Mouse (Mus musculus): ENCODE measurements at regions not wholly inside any gene's neighbourhood (a gene's known extent, or its start where the extent isn't known, plus 50 kb on each side); places are given as distances from the start of the nearest gene placed in this dataset.

DNA sequence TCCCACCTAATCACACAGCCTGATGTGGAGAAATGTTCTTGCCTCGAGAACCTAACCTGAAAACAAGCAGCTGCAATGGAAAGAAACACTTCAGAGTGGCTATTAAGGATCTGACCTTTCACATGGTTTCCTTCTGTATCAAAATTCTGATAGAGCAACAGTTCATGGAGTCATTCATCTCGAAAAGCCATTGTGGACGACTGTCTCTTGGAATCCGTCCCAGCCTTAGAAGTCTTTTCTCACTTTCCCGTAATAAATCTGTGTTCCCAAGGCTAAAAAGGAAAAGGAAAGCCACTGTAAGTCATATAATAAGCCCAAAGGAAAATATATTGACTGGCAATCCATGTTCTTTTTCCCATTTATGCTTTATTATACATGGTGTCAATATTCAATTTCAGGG lies 291.4 kb upstream of the Nt5c1b start:
- no peak for DNase-seq (ENCODE audit: low read depth, low spot score)

DNA sequence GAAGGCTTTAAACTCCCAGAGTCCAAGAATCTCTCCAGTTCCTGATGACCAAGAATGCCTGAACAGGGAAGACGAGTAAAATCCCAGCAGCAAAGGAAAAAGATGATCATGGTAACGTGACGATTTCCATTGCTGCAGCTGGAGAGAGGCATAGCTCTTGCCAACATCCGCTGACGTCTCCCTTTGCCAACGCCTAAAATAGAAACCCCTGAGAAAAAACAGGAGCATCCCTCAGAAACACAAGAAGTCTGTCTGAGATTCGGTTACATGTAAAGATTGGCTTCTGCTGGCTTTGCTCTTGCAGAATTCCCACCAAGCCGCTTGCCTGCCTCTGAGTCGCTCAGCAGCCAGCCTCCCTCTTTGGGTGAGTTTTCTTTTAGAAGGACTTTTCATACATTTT lies 290.3 kb upstream of the Nt5c1b start:
- DNase-seq (ENCODE audit: low read depth, low spot score) = no peak

DNA sequence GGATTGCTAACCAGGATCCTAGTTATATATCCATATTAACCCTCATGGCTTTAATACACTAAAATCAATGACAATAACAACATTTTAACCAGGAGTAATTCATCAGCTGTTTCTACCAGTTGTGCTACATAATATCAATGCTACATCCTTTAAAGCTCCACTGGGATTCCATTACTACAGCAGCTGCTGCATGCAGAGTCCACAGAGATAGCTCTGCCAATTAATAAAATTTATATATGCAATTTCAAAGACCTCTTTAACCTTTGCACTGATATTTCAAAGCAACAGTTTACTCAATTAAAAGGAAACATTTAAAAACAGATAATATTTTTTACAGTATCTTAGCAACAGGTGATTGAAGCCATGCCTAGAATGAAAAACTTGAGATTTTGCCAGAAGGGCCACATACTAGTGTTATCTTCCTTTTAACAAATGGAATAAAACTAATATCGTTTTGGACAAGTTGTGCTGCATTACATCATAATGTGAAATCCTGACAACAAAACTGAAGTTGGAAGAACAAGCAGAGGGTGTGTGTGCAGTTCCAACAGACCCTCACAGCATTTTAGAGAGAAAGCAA lies 256.8 kb upstream of the Nt5c1b start:
- no peak for DNase-seq (ENCODE audit: low read depth, low spot score)

DNA sequence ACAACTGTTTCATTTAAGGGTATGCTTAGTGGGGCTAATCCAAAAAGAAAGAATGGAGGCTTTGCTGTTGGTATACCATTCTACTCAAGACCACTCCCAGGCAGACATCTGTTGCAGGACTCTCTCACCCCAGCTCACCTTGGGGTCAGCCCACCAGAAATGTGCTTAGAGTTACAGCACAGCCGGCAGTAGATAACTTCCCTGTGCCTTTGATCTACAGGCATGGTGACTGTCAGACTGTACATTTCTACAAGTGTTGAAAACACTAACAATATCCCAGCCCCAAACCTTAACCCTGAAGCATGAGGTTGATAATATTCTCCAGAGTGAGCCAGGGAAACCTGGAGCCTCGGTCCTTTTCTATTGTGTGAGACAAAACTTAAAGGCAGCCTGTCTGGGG lies 247.7 kb upstream of the Nt5c1b start:
- peak; percentile 63 for DNase-seq (ENCODE audit: low read depth, low spot score)

DNA sequence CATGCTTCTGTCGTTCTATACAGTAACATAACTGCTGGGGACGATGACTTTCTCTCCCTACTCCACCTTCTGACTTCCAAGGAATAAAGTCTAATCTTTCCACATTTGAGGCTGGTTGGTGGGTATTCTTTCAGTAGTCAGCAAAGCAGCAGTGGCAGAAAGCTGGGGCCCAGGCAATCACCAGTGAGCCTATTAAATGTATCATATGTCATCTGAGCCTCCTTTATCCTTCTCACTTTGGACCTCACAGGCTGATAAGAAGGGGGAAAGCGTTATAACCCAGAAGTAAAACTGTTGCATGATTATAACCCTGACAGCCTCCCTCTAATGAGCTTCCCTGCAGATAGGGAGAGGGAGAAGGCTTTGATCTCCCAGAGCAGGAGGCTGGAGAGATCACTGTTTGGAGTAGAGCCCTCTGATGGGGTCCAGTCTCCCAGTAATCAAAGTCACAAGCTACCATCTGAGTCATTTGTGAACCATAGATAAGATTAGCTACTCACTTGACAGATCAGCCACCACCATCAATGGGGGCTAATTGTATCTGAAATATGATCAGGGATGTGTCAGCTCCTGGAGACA lies 241.7 kb upstream of the Nt5c1b start:
- no peak for DNase-seq (ENCODE audit: low read depth, low spot score)

DNA sequence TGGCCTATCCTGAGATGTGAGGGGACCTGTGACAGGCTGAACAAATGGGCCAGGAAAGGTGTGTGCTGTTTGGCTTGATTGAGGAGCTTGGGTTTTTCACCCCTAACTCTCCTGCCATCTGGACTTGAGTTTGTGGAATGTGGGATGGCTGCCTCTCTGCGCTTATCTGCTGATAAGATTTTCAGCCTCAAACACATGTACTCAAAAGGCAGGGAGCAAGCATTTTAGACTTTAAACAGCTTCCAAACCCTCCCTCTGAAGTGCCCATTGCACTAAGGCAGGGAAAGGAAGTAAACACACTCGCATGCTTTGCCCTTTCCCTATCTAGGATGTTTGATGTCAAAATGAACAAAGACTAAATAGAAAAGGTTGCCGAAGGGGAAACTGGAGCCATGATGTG lies 235.6 kb upstream of the Nt5c1b start:
- DNase-seq (ENCODE audit: low read depth, low spot score) = no peak

DNA sequence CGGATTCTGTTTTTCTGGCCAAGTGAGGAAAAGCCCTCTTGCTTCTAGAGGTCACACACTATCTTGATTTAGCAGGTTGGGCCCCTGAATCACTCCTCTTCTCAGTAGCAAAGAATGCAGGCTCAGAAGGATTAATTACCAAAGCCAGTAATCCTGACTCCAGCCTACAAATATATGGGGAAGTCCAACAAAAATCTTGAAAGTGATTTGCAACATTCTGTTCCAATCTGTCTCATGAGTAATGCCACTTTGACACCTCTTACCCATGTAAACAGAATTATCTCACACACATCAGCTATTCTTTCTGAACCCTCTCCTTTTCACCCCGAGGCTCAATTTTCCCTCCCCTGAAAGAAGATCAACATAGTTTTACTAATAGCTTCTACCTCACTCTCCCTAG lies 233.9 kb upstream of the Nt5c1b start:
- DNase-seq (ENCODE audit: low read depth, low spot score) = no peak

DNA sequence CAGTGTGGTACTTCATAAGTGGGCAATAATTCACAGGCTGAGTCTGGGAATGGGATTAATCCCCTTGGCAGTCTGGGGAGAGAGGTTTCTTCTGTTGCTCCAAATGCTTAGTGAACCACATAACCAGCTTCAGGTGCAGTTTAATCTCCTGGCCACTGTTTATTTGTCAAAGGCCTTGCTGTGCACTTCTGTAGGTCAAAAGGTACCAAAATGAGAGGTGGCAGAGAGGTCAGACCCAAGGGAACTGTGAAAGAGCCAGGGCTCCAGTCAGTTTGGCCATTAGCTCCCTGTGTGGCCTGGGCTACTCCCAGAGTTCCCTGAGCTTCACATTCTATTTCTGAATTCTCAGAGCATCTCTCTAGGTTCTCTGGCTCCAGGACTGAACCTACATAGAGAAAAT lies 229.6 kb upstream of the Nt5c1b start:
- no peak for DNase-seq (ENCODE audit: low read depth, low spot score)

DNA sequence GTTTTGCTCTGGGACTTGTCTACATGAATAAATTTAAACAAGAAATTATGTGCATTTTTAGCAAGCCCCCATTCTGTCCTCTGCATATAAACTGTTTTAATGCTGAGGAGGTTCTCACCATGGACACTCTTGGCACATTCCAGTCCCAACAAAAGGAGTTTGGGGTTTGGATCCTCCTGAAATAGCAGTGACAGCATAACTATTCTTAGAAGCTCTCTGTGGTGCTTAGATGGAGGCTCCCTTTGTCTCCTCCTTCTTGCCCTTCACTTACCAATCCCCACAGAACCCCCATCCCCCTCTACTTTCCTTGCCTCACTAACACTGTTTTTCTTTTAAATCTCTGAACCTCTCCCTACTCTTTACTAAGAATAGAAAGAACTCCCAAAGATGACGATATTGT lies 208.9 kb upstream of the Nt5c1b start:
- no peak for DNase-seq (ENCODE audit: low read depth, low spot score)

DNA sequence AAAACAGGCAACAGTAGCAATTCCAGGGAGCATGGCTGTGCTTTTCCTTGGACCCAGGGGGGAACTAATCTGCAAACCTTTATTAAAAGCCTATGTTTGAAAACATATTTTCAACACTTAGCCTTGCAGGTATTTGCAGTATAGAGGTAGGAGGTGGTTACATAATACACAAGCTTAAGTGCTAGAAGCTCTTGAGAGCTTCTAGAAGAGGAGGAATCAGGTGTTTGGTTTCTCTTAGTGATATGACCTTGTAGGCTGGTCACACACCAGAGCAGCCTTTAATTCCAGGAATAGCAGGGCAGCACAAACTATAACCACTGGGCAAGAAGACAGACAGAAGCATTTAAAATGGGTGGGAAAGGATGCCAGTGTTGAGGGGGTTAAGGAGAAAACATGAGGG lies 201.7 kb upstream of the Nt5c1b start:
- no peak for DNase-seq (ENCODE audit: low read depth, low spot score)

DNA sequence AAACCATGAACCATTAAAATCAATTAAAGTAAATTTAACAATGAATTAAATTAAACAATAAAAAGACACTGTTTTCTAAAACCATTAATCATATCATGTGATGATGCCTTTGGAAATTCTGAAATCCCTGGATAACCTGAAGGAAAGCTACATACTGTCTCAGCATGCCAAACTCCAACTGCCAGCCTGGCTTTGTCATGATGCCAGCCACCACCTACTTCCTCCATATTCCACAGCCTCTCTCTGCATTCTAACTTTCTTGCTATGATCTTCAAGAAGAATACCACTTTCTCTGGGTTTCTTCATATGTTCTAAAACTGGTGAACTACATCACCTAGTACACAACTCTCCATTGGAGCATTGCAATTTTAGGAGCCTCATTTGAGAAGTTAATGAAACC lies 201.2 kb upstream of the Nt5c1b start:
- no peak for DNase-seq (ENCODE audit: low read depth, low spot score)

DNA sequence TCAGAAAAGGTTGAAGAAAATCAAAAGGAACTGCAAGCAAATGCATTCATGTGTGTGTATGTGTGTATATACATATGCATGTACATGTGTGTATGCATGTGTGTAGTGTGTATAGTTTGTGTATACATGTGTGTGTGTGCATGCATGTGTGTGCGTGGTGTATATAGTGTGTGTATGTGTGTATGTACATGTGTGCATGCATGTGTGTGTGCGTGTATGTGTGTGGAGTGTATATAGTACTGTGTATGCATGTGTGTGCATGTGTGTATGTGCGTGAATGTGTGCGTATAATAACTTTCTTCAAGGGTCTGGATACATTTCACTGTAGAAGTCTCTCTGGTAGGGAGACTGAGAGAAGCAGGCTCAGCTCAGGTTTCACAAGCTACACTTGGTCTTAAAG lies 191.1 kb upstream of the Nt5c1b start:
- no peak for DNase-seq (ENCODE audit: low read depth, low spot score)

DNA sequence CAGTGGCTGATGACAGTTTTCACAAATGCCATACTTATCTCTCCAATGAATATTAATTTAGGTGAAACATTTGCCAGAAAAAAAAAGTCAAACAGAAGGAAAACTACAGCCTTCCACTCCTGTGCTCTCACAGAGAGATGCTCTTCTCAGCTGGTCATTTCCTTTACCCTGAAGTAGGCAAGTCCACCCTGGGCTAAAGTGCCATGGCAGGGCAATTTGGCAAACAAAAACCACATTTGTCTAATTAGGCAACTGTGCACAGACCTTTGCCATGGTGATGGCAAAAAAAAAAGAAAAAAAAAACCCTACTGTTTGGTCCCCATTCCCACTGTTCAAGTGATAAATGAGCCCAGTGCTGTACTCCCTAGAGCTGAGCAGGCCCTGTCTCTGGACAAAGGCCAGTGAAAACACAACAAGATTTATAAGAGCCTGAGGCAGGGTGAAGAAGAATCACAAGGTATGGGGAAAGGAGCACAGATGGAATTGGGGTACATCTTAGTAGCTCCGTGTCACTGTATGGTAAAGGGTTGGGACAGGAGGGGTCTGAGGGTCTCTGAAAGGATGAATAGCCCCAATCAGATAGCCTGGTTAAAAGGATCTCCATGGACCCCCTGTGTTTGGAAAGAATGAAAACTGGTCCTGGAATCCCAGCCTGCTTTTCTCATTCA lies 190.5 kb upstream of the Nt5c1b start:
- DNase-seq (ENCODE audit: low read depth, low spot score) = no peak

DNA sequence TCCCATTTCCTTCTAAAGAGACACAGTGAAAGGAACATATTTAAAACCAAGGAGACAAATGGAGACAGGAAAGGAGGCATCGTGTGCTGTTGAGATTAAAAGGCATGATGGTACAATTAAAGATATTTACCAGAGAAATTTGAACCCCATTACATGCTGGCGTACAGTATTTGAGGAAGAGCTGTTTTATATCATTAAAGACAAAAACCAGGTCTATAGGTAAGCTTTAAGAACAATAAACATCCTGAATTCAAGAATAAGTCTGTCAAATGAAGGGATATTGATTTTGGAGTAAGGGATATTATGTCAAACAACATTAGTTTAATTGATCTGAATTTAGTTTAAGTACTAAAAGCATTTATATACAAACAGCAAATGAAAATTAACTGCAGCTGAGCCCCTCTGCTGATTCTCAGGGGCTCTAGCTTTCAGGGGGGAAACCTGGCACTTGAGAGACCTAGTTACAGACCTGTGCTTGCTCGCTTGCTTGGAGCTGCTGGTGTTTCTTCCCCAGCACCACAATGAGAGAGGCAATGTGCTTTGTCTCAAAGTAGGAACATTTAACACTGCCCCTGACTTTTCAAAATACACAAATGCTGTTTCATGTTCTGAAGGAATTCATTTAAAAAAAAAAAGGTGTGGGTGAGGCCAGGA lies 189.8 kb upstream of the Nt5c1b start:
- no peak for DNase-seq (ENCODE audit: low read depth, low spot score)

DNA sequence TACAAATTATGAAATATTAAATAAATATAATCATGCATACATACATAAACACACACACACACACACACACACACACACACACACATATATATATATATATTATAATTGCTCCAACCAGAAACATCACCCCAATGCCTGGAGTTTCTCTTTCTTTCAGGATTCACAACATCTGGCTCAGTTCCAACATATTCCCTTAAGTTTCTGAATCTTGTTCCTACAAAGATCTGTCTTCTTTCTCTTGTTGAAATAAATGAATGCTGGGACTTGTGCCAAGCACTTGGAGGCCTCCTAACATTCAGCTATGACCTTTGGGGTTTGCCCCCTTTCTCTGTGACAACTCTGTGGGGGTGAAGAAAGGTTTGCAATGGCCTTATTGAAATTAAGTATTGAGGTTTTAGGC lies 187.2 kb upstream of the Nt5c1b start:
- DNase-seq (ENCODE audit: low read depth, low spot score) = no peak

DNA sequence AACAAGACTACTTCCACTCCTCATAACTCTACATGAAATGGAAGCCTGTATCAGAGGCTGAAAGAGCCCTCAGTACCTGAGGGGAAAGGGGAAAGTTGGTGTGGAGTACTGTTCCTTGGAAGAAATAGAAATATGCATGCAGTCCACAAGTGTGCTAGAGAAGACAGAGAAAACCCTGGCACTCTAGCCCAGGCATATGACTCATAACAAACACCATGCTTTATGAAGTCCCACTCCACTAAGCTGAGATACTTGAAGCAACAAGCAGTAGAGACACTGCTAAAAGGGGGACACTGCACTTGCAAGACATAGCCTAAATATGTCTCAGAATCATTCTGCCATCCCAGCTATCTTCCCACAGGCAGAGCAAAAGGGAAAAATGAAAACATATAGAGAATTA lies 183.2 kb upstream of the Nt5c1b start:
- no peak for DNase-seq (ENCODE audit: low read depth, low spot score)

DNA sequence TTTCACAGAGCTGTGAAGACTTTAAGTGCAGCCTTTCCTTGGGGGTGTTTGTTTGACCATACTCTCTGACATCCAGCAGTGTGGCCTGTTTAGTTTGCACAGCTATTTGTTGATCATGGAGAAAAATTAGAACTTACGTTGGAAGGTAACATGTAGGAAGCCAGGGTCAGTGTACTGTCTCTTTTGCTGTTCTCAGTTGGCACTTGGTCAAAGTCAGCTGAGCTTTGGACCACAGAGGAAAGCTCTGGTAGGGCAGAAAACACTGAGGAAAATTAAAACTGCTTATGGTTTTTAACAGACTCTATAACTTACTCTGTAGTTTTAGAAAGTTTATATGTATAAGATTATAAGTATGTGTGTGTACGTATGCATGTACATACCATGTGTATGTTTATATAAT lies 180.0 kb upstream of the Nt5c1b start:
- DNase-seq (ENCODE audit: low read depth, low spot score) = no peak

DNA sequence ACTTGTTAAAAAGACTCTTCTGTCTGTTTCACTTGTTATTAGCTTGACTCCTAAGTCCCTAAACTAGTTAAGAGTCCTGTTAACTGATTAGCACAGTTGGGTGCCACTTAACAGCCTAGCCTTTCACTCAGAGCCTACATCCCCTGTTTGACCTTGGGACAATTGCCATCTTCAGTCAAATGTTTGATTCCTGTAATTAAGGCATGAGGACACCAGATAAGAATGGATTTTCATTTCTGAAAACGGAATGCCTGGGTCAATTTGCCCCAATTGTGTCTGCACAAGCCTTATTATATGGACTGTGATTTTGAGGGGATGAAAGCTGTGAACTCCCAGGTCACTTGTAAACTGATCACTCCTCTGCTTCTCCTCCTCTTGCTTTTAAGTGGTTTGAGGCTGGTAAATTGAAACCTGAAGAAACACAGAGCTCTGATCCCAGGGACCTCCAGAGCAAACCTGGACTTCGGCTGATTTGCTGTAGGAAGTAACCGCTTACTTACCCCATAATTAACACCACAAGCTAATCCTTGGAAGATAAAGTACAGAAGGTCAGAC lies 171.8 kb upstream of the Nt5c1b start:
- DNase-seq (ENCODE audit: low read depth, low spot score) = peak; percentile 51

DNA sequence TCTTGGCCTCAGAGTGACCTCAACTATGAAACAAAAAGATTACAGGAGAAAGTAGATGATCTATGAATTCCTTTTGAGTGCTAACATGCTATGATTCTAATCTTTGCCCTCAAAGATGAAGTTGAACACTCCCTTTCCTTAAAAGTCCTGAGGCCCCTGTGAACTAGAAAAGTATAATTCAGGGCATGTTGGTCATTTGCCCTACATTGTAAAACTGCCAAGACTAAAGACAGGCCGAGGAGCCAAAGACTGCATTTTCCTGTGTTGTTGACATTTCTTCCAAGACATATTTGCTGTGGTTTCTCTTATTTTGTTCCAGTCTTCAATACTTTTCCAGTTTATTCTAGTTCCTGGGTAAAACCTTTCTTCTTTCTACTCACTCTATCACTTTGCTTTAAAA lies 159.9 kb upstream of the Nt5c1b start:
- no peak for DNase-seq (ENCODE audit: low read depth, low spot score)

DNA sequence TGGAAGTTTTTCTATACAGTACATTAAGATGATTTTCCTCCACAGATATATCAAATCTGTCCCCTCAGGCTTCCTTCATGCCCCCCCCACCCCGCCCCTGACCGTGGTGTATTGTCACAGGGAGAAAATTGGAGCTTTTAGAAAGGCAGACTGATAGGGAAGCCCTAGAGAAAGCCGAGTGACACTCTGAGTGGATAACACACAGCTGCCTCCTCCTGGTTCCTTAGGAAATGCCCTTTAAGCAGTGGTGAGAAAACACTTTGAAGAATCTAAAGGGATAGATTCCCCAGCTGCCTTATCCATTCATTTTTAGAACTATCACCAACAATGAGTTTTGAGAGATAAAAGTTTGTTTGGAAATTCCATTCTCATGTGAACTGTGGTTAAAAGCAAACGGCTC lies 147.0 kb upstream of the Nt5c1b start:
- no peak for DNase-seq (ENCODE audit: low read depth, low spot score)

DNA sequence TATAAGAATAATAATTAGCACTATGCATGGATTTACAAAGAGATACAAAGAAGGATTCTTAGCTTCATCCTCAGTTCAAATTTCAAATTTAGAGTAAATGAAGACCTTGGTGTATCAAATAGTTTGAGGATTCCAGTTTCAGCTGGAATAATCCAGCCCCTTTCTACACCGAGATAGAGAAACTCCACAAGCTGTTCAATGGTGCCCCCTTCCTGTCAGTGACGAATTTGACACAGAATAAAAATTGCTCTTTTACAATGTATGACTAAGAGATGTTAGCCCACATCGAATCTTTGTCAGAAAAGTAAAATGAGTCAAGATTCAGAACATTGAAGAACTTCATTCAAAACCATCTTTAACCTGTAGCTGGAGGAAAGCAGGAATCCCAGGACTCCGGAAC lies 145.9 kb upstream of the Nt5c1b start:
- DNase-seq (ENCODE audit: low read depth, low spot score) = peak; percentile 24

DNA sequence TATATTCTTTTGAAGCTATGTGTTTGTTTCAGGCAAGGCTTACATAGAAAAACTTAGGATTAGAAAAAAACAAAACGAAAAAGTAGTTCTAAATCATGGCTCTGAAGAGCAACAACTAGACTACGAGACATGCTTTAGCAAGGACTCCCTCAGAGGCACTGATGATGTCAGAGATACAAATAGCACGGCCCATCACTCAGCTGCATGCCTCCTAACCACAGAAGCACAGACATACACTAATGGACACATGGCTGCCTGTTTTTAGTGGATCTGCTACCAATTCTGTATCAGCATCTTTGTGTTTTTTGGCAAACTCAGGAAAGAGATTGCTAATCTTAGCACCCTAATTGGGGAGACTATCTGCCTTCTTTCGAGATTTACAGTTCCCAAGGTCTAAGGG lies 138.6 kb upstream of the Nt5c1b start:
- no peak for DNase-seq (ENCODE audit: low read depth, low spot score)

DNA sequence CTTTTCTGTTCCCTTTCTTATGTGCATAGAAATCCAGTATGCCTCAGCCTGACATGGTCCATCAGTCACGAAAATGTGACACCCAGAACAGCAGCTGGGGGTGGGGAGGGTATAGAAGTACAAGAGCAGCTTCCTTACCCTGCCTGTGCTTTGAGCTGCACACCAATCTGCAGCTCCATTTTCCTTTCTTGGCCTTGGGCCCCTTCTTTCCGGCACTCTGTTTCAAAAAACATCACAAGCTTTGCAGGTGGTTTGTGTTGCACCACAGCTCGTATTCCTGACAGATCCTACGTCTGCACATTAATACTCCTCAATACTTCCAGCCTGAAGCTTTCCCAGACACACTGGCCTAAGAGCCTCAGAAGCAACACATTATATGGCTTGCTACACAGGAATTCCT lies 138.1 kb upstream of the Nt5c1b start:
- peak; percentile 78 for DNase-seq (ENCODE audit: low read depth, low spot score)

Data from forelimb bud, embryonic 11.5 days (tissue).